Mouse (Mus musculus) limb, embryonic 12.5 days (tissue): ENCODE results near the gene Snx20. TPM values are rescaled to one million over a fixed set of nuclear protein-coding genes. Genes with fewer than 3 reads are reported as not detected.

Experiments used
- ATAC-seq: fragments of 200-750 bp; cut with Nextera tagmentation; 2 replicates; pipeline ENCODE4 v1.8.0; 2017; ENCODE audit warnings: low read depth, moderate TSS enrichment; ENCODE audit not compliant: insufficient number of reproducible peaks, insufficient read depth, low FRiP score, low TSS enrichment
- H3K27ac ChIP-seq: fragments of 300-500 bp; sonication (generic); 2 replicates; pipeline ENCODE4 v1.5.1; 2016; ENCODE audit warnings: mild to moderate bottlenecking, moderate library complexity
- H3K27me3 ChIP-seq: fragments of 300-500 bp; sonication (generic); 2 replicates; pipeline ENCODE4 v1.6.1; 2016; ENCODE audit warnings: mild to moderate bottlenecking, moderate library complexity
- H3K36me3 ChIP-seq: fragments of 300-500 bp; sonication (generic); 2 replicates; pipeline ENCODE4 v1.6.1; 2016; ENCODE audit warnings: mild to moderate bottlenecking, moderate library complexity
- H3K4me1 ChIP-seq: fragments of 300-500 bp; sonication (generic); replicated peaks from 2 replicates; pipeline ENCODE4 v1.6.1; 2016
- H3K4me2 ChIP-seq: fragments of 300-500 bp; sonication (generic); 2 replicates; pipeline ENCODE4 v1.6.1; 2016; ENCODE audit warnings: mild to moderate bottlenecking, moderate library complexity
- H3K4me3 ChIP-seq: fragments of 300-500 bp; sonication (generic); replicated peaks from 2 replicates; pipeline ENCODE4 v1.5.1; 2016; ENCODE audit warnings: mild to moderate bottlenecking
- H3K9ac ChIP-seq: fragments of 300-500 bp; sonication (generic); replicated peaks from 2 replicates; pipeline ENCODE4 v1.6.1; 2016; ENCODE audit warnings: mild to moderate bottlenecking, moderate library complexity
- H3K9me3 ChIP-seq: fragments of 300-500 bp; sonication (generic); 2 replicates; pipeline ENCODE4 v1.6.1; 2016; ENCODE audit warnings: mild to moderate bottlenecking, moderate library complexity
- WGBS: fragments of 180-500 bp; shearing (Covaris S2); methylation state at CpG from one replicate; pipeline ENCODE4 v1.1.7; 2016; 5-methylcytosine and 5-hydroxymethylcytosine counted together
- polyA plus RNA-seq: library from polyadenylated mRNA; unstranded; fragments of >200 nt; fragmentation: Nextera tagmentation; extraction: Ambion mirVana; gene quantifications from 2 replicates; pipeline ENCODE4 v1.2.1, GENCODE M21; 2016

The Snx20 gene
- polyA plus RNA-seq, 1 experiment from 2014 or later = 1.7 TPM

GRCm38 (mm10) chr8:88603446-88603989, 32.4 kb downstream of the Snx20 start:
- peak; percentile 1; the same call in 1 of the 2 replicates for ATAC-seq
- Histone ChIP-seq H3K9ac (0 out of 2 replicates have a peak overlapping the region, but pooled peaks have one; percentile 23), H3K4me3 (peak overlapping the region; percentile 32), H3K27me3 (no peaks in the 10 kb centered on the region), H3K36me3 (no peaks in the 10 kb centered on the region), H3K27ac (peak overlapping the region; percentile 41; the same call in 1 of the 2 replicates), H3K4me2 (peak overlapping the region; percentile 58), H3K4me1 (peaks cover 43% of the 10 kb centered on the region), H3K9me3 (peaks cover 10% of the 10 kb centered on the region; the same call in 1 of the 2 replicates)
- WGBS = 1% methylated on average over 10 of the region's 10 CpGs

GRCm38 (mm10) chr8:88599491-88599890, 36.4 kb downstream of the Snx20 start:
- 0 out of 2 replicates have a peak overlapping the region, but pooled peaks have one; percentile 7 for H3K27ac ChIP-seq
- WGBS = 62% methylated on average over 7 of the region's 7 CpGs
- no peak overlapping the region for H3K9ac ChIP-seq
- H3K9me3 ChIP-seq = peaks cover 10% of the 10 kb centered on the region; the same call in 1 of the 2 replicates
- no peak for ATAC-seq
- no peak overlapping the region for H3K4me2 ChIP-seq
- H3K4me1 ChIP-seq = peaks cover 41% of the 10 kb centered on the region
- no peak overlapping the region for H3K4me3 ChIP-seq
- no peaks in the 10 kb centered on the region for H3K27me3 ChIP-seq
- no peaks in the 10 kb centered on the region; the same call in 1 of the 2 replicates for H3K36me3 ChIP-seq

DNA sequence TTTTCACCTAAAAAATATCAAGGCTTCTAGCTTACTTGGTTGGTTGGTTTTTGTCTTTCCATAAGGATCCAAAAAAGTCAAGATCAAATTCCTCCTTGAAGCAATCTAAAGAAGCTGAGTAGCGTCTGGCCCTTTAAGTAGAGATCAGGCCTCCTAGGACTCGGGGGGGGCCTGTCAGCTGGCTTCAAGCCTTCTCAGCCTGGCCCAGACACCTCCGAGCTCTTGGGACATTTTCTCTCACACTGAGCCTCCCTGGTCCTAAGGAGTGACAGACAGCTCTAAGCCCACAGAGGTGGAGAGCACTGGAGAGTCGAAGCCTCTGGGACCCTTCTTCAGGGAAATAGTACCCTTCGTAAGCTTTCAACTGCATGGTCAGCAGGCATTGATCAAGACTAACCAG, 37.4 kb downstream of the Snx20 start:
- H3K9ac ChIP-seq = no peak overlapping the region
- H3K27me3 ChIP-seq = no peaks in the 10 kb centered on the region
- H3K36me3 ChIP-seq = peaks cover 7% of the 10 kb centered on the region; the same call in 1 of the 2 replicates
- H3K9me3 ChIP-seq = peaks cover 10% of the 10 kb centered on the region; the same call in 1 of the 2 replicates
- H3K4me3 ChIP-seq = no peak overlapping the region
- WGBS = 57% methylated on average over 5 of the region's 5 CpGs
- H3K27ac ChIP-seq = 0 out of 2 replicates have a peak overlapping the region, but pooled peaks have one; percentile 7
- H3K4me1 ChIP-seq = peaks cover 41% of the 10 kb centered on the region
- no peak overlapping the region for H3K4me2 ChIP-seq
- no peak for ATAC-seq

DNA sequence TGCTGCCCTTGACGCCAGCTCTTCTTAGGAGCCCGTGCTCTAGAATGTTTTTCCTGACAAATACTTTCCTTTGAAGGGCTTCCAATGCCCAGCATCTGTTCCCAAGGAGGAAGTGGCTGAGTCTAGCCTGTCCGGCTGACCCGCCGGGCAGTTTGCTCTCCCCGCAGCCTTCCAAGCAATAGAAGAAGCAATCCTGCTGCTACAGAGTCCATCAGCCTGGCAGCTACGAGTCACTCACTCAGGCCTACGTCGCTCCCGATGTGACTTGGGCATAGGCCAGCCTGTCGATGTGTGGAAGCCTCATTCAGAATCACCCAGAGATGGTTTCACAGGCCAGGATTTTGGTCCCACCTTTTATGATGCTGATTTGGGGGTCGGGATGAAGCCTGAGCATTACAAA, 39.9 kb downstream of the Snx20 start:
- H3K4me3 ChIP-seq = no peak overlapping the region
- no peaks in the 10 kb centered on the region for H3K9me3 ChIP-seq
- peaks cover 32% of the 10 kb centered on the region for H3K36me3 ChIP-seq
- no peak for ATAC-seq
- no peaks in the 10 kb centered on the region for H3K27me3 ChIP-seq
- H3K4me2 ChIP-seq = no peak overlapping the region
- H3K9ac ChIP-seq = no peak overlapping the region
- 86% methylated on average over 12 of the region's 12 CpGs for WGBS
- no peak overlapping the region for H3K27ac ChIP-seq
- peaks cover 34% of the 10 kb centered on the region for H3K4me1 ChIP-seq

GRCm38 (mm10) chr8:88593947-88594346, 42.0 kb downstream of the Snx20 start:
- H3K36me3 ChIP-seq = peaks cover 53% of the 10 kb centered on the region
- no peak overlapping the region for H3K27ac ChIP-seq
- no peak for ATAC-seq
- no peaks in the 10 kb centered on the region for H3K9me3 ChIP-seq
- no peaks in the 10 kb centered on the region for H3K27me3 ChIP-seq
- H3K4me1 ChIP-seq = peaks cover 25% of the 10 kb centered on the region
- WGBS = 74% methylated on average over 1 of the region's 1 CpGs
- H3K9ac ChIP-seq = no peak overlapping the region
- no peak overlapping the region for H3K4me3 ChIP-seq
- H3K4me2 ChIP-seq = no peak overlapping the region

GRCm38 (mm10) chr8:88590226-88590625, 45.7 kb downstream of the Snx20 start:
- 76% methylated on average over 6 of the region's 6 CpGs for WGBS
- H3K4me3 ChIP-seq = no peak overlapping the region
- H3K27me3 ChIP-seq = no peaks in the 10 kb centered on the region
- H3K4me2 ChIP-seq = no peak overlapping the region
- H3K4me1 ChIP-seq = peaks cover 13% of the 10 kb centered on the region
- H3K27ac ChIP-seq = no peak overlapping the region
- H3K9ac ChIP-seq = no peak overlapping the region
- no peak for ATAC-seq
- no peaks in the 10 kb centered on the region for H3K9me3 ChIP-seq
- H3K36me3 ChIP-seq = peaks cover 90% of the 10 kb centered on the region

- Histone ChIP-seq H3K9ac (no peak overlapping the region), H3K4me3 (no peak overlapping the region), H3K36me3 (peaks cover 95% of the 10 kb centered on the region), H3K27ac (no peak overlapping the region), H3K9me3 (no peaks in the 10 kb centered on the region), H3K4me2 (no peak overlapping the region), H3K4me1 (no peaks in the 10 kb centered on the region), H3K27me3 (no peaks in the 10 kb centered on the region)
- 93% methylated on average over 8 of the region's 8 CpGs for WGBS
- no peak for ATAC-seq
These were observed 47.6 kb downstream of the Snx20 start for GRCm38 (mm10) chr8:88588205-88588889.

GRCm38 (mm10) chr8:88583863-88584262, 52.1 kb downstream of the Snx20 start:
- Histone ChIP-seq H3K4me3 (no peak overlapping the region), H3K9ac (no peak overlapping the region), H3K9me3 (no peaks in the 10 kb centered on the region), H3K27ac (no peak overlapping the region), H3K4me2 (no peak overlapping the region), H3K36me3 (peaks cover 76% of the 10 kb centered on the region), H3K4me1 (peaks cover 9% of the 10 kb centered on the region), H3K27me3 (no peaks in the 10 kb centered on the region; the same call in 1 of the 2 replicates)
- 82% methylated on average over 3 of the region's 3 CpGs for WGBS
- ATAC-seq = no peak

GRCm38 (mm10) chr8:88580785-88581184, 55.1 kb downstream of the Snx20 start:
- ATAC-seq = no peak
- H3K4me3 ChIP-seq = no peak overlapping the region
- H3K9ac ChIP-seq = no peak overlapping the region
- H3K27ac ChIP-seq = no peak overlapping the region
- H3K4me1 ChIP-seq = peaks cover 18% of the 10 kb centered on the region
- H3K4me2 ChIP-seq = no peak overlapping the region
- 85% methylated on average over 7 of the region's 7 CpGs for WGBS
- no peaks in the 10 kb centered on the region for H3K9me3 ChIP-seq
- H3K27me3 ChIP-seq = no peaks in the 10 kb centered on the region; the same call in 1 of the 2 replicates
- peaks cover 55% of the 10 kb centered on the region for H3K36me3 ChIP-seq

GRCm38 (mm10) chr8:88579668-88580330, 56.1 kb downstream of the Snx20 start:
- Histone ChIP-seq H3K4me2 (no peak overlapping the region), H3K36me3 (peaks cover 55% of the 10 kb centered on the region), H3K4me3 (no peak overlapping the region), H3K27me3 (no peaks in the 10 kb centered on the region; the same call in 1 of the 2 replicates), H3K9ac (no peak overlapping the region), H3K4me1 (peaks cover 18% of the 10 kb centered on the region), H3K27ac (no peak overlapping the region), H3K9me3 (no peaks in the 10 kb centered on the region)
- no peak for ATAC-seq
- WGBS = 83% methylated on average over 18 of the region's 18 CpGs

DNA sequence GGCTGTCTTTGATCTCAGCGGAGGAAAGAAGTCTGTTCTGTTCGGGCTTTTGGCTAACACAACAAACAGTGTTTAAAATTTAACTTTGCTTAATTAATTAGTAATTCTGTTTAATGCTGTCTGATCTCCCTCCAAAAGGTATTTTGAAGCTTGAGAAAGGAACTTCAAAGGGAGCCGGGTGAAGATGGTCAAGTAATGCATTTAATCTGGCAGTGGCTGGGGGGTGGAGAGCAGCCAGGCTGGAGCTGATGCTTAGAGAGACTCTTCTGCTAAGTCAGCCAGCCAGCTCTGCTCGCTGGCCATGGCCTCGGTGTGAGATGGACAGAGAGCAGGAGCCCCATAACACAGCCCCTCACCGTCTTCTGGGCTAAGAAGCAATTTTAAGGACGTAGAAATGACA, 56.7 kb downstream of the Snx20 start:
- Histone ChIP-seq H3K27ac (no peak overlapping the region), H3K9ac (no peak overlapping the region), H3K4me3 (no peak overlapping the region), H3K36me3 (peaks cover 58% of the 10 kb centered on the region), H3K27me3 (no peaks in the 10 kb centered on the region; the same call in 1 of the 2 replicates), H3K4me2 (no peak overlapping the region), H3K4me1 (peaks cover 18% of the 10 kb centered on the region), H3K9me3 (no peaks in the 10 kb centered on the region)
- ATAC-seq = no peak
- 37% methylated on average over 7 of the region's 7 CpGs for WGBS
